9 mouse cellular contexts compared by ENCODE assay signal in the genomic region with DNA sequence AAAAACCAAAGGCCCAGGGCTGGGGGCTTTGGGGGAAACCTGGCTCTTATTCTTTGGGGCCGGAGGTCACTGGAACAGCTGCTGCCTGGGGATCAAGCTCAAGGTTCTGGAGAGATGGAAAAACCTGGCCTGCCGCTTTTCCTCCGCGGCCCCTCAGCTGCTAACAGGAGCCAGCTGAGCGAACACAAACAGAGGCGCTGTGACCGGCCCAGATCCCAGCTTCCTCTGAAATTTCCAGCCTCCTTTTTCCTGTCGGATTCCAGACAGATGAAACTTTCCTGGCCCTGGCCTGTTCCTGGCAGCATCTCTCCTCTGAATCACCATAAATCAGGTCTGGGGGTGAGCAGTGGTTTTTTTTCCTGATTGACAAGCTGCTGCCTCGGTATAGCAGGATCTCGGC. TPM values are rescaled to one million over a fixed set of nuclear protein-coding genes. Genes with fewer than 3 reads are reported as not detected.
DNase-seq lines count a peak whose midpoint lies in the region; ATAC-seq and TF ChIP-seq lines count a peak whose summit lies in the region.
"Had no signal": no experiment of that assay in that cellular context is flagged by ENCODE, and none has a peak within 500 bp of the region (broad histone marks: within the 10 kb centered on the region; RNA-seq: fewer than 3 reads in every experiment).

No protein-coding gene starts in this region.

- H3K27ac ChIP-seq in ES-Bruce4 (ENCODE audit: insufficient read depth, low read length): no peak overlapping the region
- peak overlapping the region; percentile 57 for H3K27ac ChIP-seq in heart, embryonic 11.5 days (ENCODE audit: low read depth, low read length)
- peak overlapping the region; percentile 72 for H3K27ac ChIP-seq in kidney, embryonic 15.5 days
- H3K27ac ChIP-seq in neural tube, embryonic 13.5 days (replicated peaks): peak overlapping the region; percentile 43
- H3K27ac ChIP-seq: macrophage had no signal

- no peaks in the 10 kb centered on the region for H3K36me3 ChIP-seq in ES-Bruce4 (ENCODE audit: control insufficient read depth, insufficient read depth, low read length, poor library complexity, severe bottlenecking)
- H3K36me3 ChIP-seq in heart, embryonic 11.5 days (ENCODE audit: control insufficient read depth, insufficient read depth, low read length): no peaks in the 10 kb centered on the region
- H3K36me3 ChIP-seq in kidney, embryonic 15.5 days: no peaks in the 10 kb centered on the region
- no peaks in the 10 kb centered on the region for H3K36me3 ChIP-seq in neural tube, embryonic 13.5 days

- 0 out of 2 replicates have a peak overlapping the region, but pooled peaks have one; percentile 7 for H3K9ac ChIP-seq in ES-Bruce4 (ENCODE audit: low read depth, poor library complexity, severe bottlenecking)
- no peak overlapping the region for H3K9ac ChIP-seq in heart, embryonic 11.5 days (ENCODE audit: low read depth, low read length)
- H3K9ac ChIP-seq in kidney, embryonic 15.5 days: peak overlapping the region; percentile 26; the same call in 1 of the 2 replicates
- no peak overlapping the region for H3K9ac ChIP-seq in neural tube, embryonic 13.5 days

- no peak for TF ChIP-seq CTCF in ES-Bruce4 (IDR thresholded peaks at IDR 0.05; ENCODE audit: low read depth, low read length)

- no peaks in the 10 kb centered on the region for H3K4me1 ChIP-seq in ES-Bruce4 (ENCODE audit: control insufficient read depth, insufficient read depth, low read length)
- peaks cover 14% of the 10 kb centered on the region for H3K4me1 ChIP-seq in heart, embryonic 11.5 days (ENCODE audit: control insufficient read depth, insufficient read depth, low read length)
- peaks cover 36% of the 10 kb centered on the region for H3K4me1 ChIP-seq in kidney, embryonic 15.5 days
- H3K4me1 ChIP-seq in neural tube, embryonic 13.5 days (replicated peaks): peaks cover 20% of the 10 kb centered on the region

- peak; percentile 84 for DNase-seq in embryo, embryonic 11 days
- DNase-seq in cerebellum, adult 11-12 months: no peak

- 13% methylated on average over 10 of the region's 10 CpGs for WGBS in heart, embryonic 11.5 days (ENCODE audit: insufficient replicate concordance)
- WGBS in kidney, embryonic 15.5 days: 8% methylated on average over 10 of the region's 10 CpGs
- 17% methylated on average over 10 of the region's 10 CpGs for WGBS in neural tube, embryonic 13.5 days

- no peak for TF ChIP-seq EP300 in ES-Bruce4 (IDR thresholded peaks at IDR 0.05; ENCODE audit: insufficient read depth, low read depth, low read length)

- no peak for ATAC-seq in heart, embryonic 11.5 days (replicated peaks; ENCODE audit: insufficient number of reproducible peaks, low FRiP score, low TSS enrichment)
- no peak; the same call in 1 of the 2 replicates for ATAC-seq in kidney, embryonic 15.5 days (replicated peaks; ENCODE audit: low FRiP score)
- ATAC-seq in neural tube, embryonic 13.5 days (ENCODE audit: low read depth): no peak
- ATAC-seq in frontal cortex, adult (ENCODE audit: low TSS enrichment): no peak
- ATAC-seq in cerebellum, adult (ENCODE audit: insufficient number of reproducible peaks, low FRiP score, low TSS enrichment): no peak

- H3K4me2 ChIP-seq in heart, embryonic 11.5 days: 0 out of 2 replicates have a peak overlapping the region, but pooled peaks have one; percentile 9
- peak overlapping the region; percentile 26 for H3K4me2 ChIP-seq in kidney, embryonic 15.5 days
- no peak overlapping the region for H3K4me2 ChIP-seq in neural tube, embryonic 13.5 days

- H3K9me3 ChIP-seq in ES-Bruce4 (replicated peaks; ENCODE audit: control insufficient read depth, insufficient read depth, low read length, poor library complexity, severe bottlenecking): no peaks in the 10 kb centered on the region
- no peaks in the 10 kb centered on the region for H3K9me3 ChIP-seq in heart, embryonic 11.5 days (replicated peaks; ENCODE audit: control insufficient read depth, low read length)
- no peaks in the 10 kb centered on the region for H3K9me3 ChIP-seq in kidney, embryonic 15.5 days (replicated peaks)
- H3K9me3 ChIP-seq in neural tube, embryonic 13.5 days: no peaks in the 10 kb centered on the region

- TF ChIP-seq POLR2A in ES-Bruce4 (IDR thresholded peaks at IDR 0.05; ENCODE audit: insufficient read depth, low read length): no peak

- no peaks in the 10 kb centered on the region; the same call in 1 of the 2 replicates for H3K27me3 ChIP-seq in ES-Bruce4 (ENCODE audit: control insufficient read depth, insufficient read depth, low read length, poor library complexity, severe bottlenecking)
- no peaks in the 10 kb centered on the region for H3K27me3 ChIP-seq in heart, embryonic 11.5 days (ENCODE audit: control insufficient read depth, insufficient read depth, low read length)
- H3K27me3 ChIP-seq in kidney, embryonic 15.5 days: no peaks in the 10 kb centered on the region
- H3K27me3 ChIP-seq in neural tube, embryonic 13.5 days: peaks cover 2% of the 10 kb centered on the region; the same call in 1 of the 2 replicates

- H3K4me3 ChIP-seq in ES-Bruce4 (ENCODE audit: low read depth, low read length): no peak overlapping the region
- H3K4me3 ChIP-seq in heart, embryonic 11.5 days (ENCODE audit: low read depth, low read length): no peak overlapping the region
- H3K4me3 ChIP-seq in kidney, embryonic 15.5 days (replicated peaks): no peak overlapping the region
- no peak overlapping the region for H3K4me3 ChIP-seq in neural tube, embryonic 13.5 days

RNA-seq across cellular contexts. Expression of a gene that starts 44.9 kb away (rescaled TPM):
- polyA plus RNA-seq in ES-Bruce4 (2011; ENCODE audit: insufficient read depth, insufficient read length, low read depth, missing spikeins): 28.9 and 30.3 TPM in 2 replicates
- 4.5 and 8.7 TPM in 2 replicates for polyA plus RNA-seq in heart, embryonic 11.5 days (2014; fragmentation: Nextera tagmentation; extraction: Ambion mirVana)
- polyA plus RNA-seq in kidney, embryonic 15.5 days (2015; fragmentation: Nextera tagmentation; extraction: Ambion mirVana): 59.3 and 60.2 TPM in 2 replicates
- 14.5 and 16.0 TPM in 2 replicates for polyA plus RNA-seq in neural tube, embryonic 13.5 days (2015; fragmentation: Nextera tagmentation; extraction: Ambion mirVana)
- polyA plus RNA-seq: macrophage had no signal

Comparison
In these comparisons a context has a peak if more than half of its experiments do, and no peak if none do; other contexts are left out.
1. H3K9ac ChIP-seq: peak in ES-Bruce4 (single experiment) and kidney, embryonic 15.5 days (single experiment); none in heart, embryonic 11.5 days (single experiment) and neural tube, embryonic 13.5 days (single experiment).